Mouse (Mus musculus) activated CD4-positive, CD25-positive, alpha-beta regulatory T cell, adult 4 months (primary cell): ENCODE measurements around the gene Cyp2b13. TPM values are rescaled to one million over a fixed set of nuclear protein-coding genes. Genes with fewer than 3 reads are reported as not detected.
"Not testable (repeated sequence)": the region's sequence is repeated elsewhere in the genome, so short reads cannot be mapped to it uniquely, and the experiment has no call there.

Source experiments
- ATAC-seq: one replicate; pipeline ENCODE4 v1.8.0; 2017
- polyA plus RNA-seq, 2 experiments: library from polyadenylated mRNA; unstranded; fragments of 100-300 nt; shearing (Covaris generic); gene quantifications; one replicate each; pipeline ENCODE4 v1.2.1; 2017

The Cyp2b13 gene
- not detected for polyA plus RNA-seq

DNA sequence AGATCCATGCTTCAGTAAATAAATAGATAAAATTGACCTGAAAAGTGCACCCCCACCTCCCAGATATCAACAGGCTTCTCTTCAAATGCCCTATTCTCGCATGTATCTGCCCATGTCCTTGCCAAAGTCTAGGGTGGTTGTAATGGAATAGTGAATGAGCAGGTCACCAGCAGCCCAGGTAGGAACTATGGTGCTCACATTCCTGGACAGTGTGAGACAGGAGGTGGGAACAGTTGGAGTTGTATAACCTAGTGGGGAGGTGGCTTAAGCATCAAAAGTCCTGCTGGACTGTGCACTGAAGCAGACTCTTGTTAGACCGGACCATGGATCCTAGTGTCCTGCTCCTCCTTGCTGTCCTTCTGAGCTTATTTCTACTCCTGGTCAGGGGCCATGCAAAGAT is at the start of gene Cyp2b13:
Gene Cyp2b13 (plus strand): TSS at position 301 of the 400 bp plus-strand sequence.
- ATAC-seq = not testable (repeated sequence)

DNA sequence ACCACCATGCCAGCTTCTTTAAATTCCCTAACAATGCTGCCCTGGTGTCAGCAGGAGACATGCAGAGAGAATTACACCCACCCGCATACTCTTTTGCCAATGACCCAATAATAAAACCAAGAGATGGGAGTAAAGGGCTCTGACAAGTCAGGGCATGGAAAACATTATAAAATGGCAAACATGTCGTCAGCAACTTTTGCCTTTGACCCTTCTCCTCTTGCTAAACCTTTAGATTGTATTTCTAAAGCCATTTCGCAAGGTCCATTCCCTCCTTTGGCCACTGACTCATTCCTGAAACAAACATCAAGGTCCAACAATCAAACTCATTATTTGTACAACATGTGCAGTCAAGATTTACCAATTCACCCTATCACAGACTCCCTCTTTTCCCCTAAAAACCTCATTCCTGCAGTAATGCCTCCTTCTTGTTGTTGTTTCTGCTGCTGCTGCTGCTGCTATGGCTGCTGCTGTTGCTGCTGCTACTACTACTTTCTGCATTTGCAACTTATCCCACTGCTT is 41.4 kb upstream of the Cyp2b13 start:
- not testable (repeated sequence) for ATAC-seq

DNA sequence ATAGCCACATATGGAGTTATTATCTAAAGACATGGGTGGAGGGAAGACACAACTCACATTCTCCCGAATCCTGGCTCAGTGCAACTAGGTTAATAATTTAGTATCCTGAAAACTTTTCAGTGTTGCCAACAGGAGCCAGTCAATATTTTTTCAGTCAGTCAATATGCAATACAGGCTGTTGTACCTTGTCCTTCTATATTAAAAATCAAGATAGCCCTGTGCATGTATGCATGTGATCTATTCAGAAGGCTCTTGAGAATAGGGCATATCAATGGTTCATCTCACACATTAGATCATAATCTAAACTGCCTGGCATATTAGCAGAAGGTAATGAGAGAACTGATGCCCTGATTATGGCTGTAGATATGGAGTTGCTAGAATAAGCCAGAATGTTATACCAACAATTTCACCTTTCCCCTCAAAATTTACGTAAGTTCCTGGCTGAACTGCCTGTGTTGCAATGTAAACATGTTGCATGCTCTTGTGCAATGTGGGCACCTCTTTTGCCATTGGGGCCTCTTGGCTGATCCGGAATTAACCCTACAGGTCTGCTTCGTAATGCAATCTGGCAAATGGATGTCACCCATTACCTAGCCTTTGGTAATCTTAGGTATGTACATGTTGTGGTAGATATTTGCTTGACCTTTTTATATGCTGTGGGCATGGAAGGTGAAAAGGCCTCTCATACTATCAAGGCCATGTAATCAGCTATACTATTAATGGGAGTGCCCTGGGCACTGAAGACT is 6.2 kb upstream of the Cyp2b13 start:
- not testable (repeated sequence) for ATAC-seq

DNA sequence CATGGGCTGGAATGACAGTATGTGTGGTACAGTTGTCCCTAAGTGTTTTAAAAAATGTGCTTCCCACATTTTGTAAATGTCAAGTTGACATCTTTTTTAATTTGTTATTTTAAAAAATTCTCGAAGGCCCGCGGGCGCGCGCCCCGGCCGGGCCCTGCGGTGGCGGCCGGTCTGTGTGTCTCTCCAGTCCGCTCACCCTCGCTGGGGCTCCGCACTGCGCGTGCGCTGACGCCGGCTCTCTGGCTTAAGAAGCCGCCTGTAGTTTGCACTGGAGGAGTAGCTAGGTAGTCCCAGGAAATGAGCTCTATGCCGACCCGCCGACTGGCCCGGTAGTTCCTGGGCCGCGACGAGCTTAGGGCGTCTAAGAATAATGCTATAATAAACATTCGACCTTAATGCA is 10.4 kb downstream of the Cyp2b13 start:
- ATAC-seq = not testable (repeated sequence)

DNA sequence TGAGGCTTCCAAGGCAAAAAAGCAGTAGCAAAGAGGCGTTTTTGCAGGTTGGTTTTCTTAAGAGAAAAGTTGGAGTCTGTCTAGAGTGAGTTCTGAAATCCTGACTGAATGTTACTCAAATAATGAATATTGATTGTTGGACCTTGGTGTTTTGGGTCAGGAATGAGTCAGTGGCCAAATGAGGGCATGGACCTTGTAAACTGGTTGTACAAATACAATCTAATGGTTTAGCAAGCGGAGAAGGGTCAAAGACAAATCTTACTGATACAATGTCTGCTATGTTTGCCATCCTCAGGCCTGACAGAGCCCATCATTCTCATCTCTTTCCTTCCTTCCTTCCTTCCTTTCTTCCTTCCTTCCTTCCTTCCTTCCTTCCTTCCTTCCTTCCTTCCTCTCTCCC is 21.3 kb downstream of the Cyp2b13 start:
- no peak for ATAC-seq

DNA sequence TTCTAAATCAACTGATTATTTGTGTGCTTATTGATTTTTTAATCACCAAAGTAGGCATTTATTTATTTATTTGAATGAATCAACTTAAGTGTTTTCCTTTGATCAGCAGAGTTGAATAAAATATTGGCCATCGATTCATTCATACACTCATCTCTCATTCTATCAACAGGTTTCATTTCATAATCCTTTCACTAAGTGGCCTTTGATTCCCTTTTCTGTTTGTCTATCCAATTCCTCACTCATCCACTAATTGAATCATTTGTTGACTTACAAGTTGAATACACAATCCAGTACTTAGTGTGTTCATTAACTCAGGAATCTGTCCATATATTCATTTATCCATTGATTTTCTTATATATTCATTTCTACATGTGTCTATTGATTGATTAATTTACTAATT is 26.1 kb downstream of the Cyp2b13 start:
- ATAC-seq = no peak

DNA sequence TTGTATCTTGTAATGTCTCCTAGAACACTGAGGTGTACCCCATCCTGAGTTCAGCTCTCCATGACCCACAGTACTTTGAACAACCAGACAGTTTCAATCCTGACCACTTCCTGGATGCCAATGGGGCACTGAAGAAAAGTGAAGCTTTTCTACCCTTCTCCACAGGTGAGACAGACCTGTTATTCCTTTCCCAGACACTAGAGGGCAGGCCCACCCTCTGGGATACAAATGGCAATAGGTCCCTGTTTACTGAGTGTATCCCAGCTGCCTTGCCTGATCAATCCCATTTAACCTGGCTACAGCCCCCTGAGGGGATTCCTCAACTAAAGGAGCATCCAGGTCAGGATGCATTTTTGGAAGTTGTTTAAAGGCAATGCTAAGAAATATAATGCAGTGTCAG is 27.3 kb downstream of the Cyp2b13 start:
- not testable (repeated sequence) for ATAC-seq

DNA sequence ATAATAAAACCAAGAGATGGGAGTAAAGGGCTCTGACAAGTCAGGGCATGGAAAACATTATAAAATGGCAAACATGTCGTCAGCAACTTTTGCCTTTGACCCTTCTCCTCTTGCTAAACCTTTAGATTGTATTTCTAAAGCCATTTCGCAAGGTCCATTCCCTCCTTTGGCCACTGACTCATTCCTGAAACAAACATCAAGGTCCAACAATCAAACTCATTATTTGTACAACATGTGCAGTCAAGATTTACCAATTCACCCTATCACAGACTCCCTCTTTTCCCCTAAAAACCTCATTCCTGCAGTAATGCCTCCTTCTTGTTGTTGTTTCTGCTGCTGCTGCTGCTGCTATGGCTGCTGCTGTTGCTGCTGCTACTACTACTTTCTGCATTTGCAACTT is 78.3 kb downstream of the Cyp2b13 start:
- not testable (repeated sequence) for ATAC-seq

DNA sequence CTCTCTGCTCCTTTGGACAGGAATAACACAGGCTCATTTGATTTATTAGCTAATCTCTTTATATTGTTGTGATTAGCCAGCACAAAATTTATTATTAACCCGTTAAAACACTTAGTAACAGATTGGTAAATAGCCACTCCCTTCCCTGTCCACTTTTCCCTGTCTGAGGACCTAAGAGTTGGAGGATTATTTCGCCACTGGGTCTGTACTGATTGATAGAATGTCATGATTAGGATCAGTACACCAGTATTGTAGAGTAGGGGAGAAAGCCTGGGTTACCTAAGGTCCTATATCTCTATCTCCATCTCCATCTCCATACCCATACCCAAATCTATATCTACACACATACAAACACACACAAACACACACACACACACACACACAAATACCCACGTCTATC is 82.4 kb downstream of the Cyp2b13 start:
- ATAC-seq = not testable (repeated sequence)

Other genes with a start within 250 kb of the Cyp2b13 start
- gene Cyp2s1, start 244.6 kb upstream of the Cyp2b13 start, polyA plus RNA-seq = 1 to 10 TPM; 3.2 to 4.9 TPM
- gene Cyp2b10, start 163.9 kb upstream of the Cyp2b13 start, polyA plus RNA-seq = not detected
- gene Cyp2b9, start 111.9 kb downstream of the Cyp2b13 start, polyA plus RNA-seq = not detected
- under 1 TPM in 1 of 2 experiments, not detected in 1; 0.13 TPM for gene Vmn1r184, start 198.8 kb downstream of the Cyp2b13 start, polyA plus RNA-seq
- gene Cyp2a4, start 245.7 kb downstream of the Cyp2b13 start, polyA plus RNA-seq = not detected